Mouse (Mus musculus): ENCODE results near the gene Pdzd2.

Pdzd2 gene

GRCm38 (mm10) chr15:12734221-12734620 is 5.5 kb downstream of the Pdzd2 start:
- DNase-seq (ENCODE audit: inconsistent age in 2 of 2, low spot score in 1 of 2) = no peak

DNA sequence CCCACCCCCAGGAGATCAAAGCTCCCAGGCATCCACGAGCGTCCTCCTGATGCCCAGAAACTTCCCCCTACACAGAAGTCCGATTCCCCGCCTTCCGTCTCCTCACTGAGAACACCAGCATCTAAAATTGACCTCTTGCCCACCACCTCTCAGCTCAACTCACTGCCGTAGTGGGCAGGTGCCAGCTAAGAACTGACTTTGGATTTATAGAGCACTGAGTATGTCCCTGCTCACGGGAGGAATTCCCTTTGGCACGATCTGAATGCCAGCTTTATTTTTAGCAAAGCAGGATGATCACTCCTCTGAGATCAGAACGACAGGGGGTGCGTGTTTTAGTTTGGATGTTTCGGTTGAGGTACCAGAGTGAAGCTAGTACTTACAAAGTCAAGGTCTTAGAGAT is 7.1 kb downstream of the Pdzd2 start:
- no peak for DNase-seq (ENCODE audit: inconsistent age in 2 of 2, low spot score in 1 of 2)

DNA sequence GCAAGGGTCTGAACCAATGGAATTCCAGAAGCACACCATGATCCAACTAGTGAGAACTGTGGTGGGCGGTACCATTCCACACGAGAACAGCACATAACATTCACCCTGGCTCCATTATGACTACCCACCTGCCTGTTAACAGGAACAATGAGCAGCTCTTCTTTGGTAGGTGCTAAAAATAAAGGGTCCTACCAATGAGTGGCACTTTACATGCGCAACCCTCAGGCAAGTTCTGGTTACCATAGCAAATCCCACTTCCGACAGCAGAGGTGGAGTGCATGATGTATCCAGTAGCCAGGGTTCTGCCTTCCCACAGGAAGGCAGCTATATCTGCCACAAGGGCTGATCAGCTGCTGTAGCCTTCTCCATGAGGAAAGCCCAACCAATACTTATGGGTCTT is 11.3 kb downstream of the Pdzd2 start:
- DNase-seq (ENCODE audit: inconsistent age in 2 of 2, low spot score in 1 of 2) = no peak

DNA sequence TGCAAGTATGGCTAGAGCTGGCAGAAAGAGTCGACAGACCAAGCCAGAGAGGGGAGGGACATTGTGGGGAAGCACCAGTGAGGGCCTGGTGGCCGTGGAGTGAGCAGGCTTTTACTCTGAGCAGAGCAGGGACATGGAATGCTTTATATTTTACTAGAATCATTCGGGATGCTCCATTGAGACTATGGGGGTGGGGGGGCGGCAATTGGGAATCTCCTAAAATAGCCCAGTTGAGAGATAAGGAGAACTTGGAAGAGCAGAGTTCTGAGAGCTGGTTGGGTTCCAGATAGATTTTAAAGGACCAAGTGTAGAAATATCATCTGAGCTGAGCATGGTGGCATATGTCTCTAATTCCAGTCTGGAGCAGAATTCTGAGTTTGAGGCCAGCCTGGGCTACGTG is 14.5 kb downstream of the Pdzd2 start:
- DNase-seq (ENCODE audit: inconsistent age in 2 of 2, low spot score in 1 of 2) = no peak

GRCm38 (mm10) chr15:12721684-12722500 is 17.8 kb downstream of the Pdzd2 start:
- no peak for DNase-seq (ENCODE audit: inconsistent age in 2 of 2, low spot score in 1 of 2)

GRCm38 (mm10) chr15:12718819-12719218 is 20.9 kb downstream of the Pdzd2 start:
- DNase-seq (ENCODE audit: inconsistent age in 2 of 2, low spot score in 1 of 2) = no peak

DNA sequence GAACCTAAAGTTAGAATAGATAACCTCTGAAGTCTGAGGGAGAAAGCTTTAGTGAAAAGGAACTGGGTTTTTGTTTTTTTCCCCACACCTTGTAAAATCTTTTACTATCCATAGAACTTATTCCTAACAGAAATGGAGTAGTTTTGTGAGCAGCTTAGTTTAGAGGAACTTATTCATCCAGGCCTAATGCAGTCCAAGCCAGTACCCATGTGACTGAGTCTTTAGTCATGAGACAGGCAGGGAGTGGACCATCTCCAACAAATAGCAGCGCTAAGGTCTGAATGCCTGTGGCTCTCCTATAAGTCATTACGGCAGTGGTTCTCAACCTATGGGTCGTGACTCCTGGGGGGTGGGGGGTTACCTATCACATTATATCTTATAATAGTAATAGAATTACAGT is 22.3 kb downstream of the Pdzd2 start:
- peak in 1 of 2 experiments; percentile 55 for DNase-seq (ENCODE audit: inconsistent age in 2 of 2, low spot score in 1 of 2)

DNA sequence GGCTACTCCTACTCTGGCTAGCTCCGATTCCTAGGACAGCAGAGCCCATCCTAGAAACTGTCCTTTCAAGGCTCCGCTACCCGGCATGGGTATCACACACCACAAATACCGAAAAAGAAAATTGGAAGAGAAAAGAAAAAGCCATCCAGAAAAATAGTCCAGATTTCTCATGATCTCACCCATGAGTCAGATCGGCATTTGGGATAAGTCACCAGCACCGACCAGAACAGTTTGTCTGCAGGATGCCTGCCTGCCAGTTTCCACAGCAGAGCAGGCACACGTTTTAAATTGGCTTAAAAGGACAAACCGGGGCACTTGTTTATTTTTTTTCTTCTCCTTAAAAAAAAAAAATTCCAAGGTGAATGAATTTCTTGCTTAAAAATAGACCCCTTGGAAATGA is 22.8 kb downstream of the Pdzd2 start:
- DNase-seq (ENCODE audit: inconsistent age in 2 of 2, low spot score in 1 of 2) = peak in 1 of 2 experiments; percentile 65

- DNase-seq (ENCODE audit: inconsistent age in 2 of 2, low spot score in 1 of 2) = no peak
Observed at GRCm38 (mm10) chr15:12714322-12714721, 25.4 kb downstream of the Pdzd2 start.

- no peak for DNase-seq (ENCODE audit: inconsistent age in 2 of 2, low spot score in 1 of 2)
Observed at GRCm38 (mm10) chr15:12713216-12713615, 26.5 kb downstream of the Pdzd2 start.

DNA sequence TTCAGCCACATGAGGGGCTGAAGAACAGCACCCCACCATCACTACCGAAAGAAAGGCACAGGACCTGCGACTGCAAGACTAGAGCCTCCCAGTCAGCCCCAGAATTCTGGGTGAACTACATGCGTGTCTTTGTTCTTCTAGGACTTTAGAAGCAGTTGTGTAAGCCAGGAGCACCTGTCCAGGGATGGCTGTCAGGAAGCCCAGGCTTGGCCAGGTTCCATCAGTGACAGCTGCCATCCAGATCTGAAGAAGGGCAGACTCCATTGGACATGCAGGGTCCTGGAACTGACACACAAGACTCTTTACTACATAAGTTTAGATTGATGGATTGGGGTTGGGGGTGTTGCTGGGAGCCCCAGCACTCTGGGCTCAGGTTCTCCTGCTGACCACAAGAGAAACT is 29.7 kb downstream of the Pdzd2 start:
- no peak for DNase-seq (ENCODE audit: inconsistent age in 2 of 2, low spot score in 1 of 2)

GRCm38 (mm10) chr15:12708297-12708696 is 31.4 kb downstream of the Pdzd2 start:
- DNase-seq (ENCODE audit: inconsistent age in 2 of 2, low spot score in 1 of 2) = no peak

- DNase-seq (ENCODE audit: inconsistent age in 2 of 2, low spot score in 1 of 2) = no peak
Observed at GRCm38 (mm10) chr15:12706902-12707301, 32.8 kb downstream of the Pdzd2 start.

GRCm38 (mm10) chr15:12700367-12700766 is 39.4 kb downstream of the Pdzd2 start:
- DNase-seq (ENCODE audit: inconsistent age in 2 of 2, low spot score in 1 of 2) = peak; percentile 84 to 85

DNA sequence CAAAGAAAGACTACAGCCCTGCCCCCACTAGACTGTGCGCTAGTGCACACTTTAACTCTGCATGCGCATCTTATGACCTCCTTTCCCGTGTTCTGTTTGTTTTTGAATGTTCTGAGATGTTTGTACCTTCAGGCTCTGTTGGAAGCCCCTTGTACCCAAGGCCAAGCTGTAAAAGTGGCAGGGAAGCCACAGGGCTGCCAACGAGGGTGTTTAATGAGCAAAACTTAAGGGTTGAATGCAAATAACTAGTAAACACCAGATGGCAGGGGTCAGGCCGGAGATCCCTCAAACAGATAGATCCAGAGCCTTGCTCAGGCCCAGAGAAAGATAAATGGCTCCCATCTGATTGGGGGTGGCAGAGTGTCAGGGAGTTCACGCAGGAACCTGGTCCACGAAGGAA is 42.0 kb downstream of the Pdzd2 start:
- DNase-seq (ENCODE audit: inconsistent age in 2 of 2, low spot score in 1 of 2) = no peak

- no peak for DNase-seq (ENCODE audit: inconsistent age in 2 of 2, low spot score in 1 of 2)
Observed at GRCm38 (mm10) chr15:12696889-12697288, 42.8 kb downstream of the Pdzd2 start.

DNA sequence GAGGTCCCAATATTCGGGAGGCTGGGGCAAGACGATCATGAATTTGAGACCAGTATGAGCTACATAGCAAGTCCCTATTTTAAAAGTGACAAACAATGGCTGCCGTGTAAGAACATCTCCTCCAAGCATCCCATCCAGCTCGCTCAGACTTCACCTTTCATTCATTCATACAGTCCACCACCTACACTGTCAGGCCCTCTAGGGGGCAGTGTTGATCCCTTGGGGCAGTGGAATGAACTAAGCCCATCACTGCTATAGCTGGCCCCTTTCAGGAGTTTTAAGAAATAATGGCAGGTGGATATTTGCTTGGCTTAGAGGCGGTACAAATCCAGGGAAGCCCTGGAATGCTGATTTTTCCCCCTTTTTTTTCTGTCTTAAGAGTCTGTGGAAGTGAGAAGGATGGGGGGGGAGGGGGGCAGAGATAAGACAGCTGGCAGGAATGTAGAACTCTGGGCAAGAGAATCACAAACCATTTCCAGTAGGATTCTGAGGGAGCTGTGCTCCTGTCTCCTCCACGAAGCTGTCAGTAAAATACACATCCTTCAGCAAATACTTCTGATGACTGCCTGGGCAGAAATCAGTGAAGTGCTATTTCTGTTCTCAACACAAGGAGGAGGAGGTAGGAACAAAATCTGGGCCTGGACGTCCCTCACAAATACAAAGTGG is 49.9 kb downstream of the Pdzd2 start:
- DNase-seq (ENCODE audit: inconsistent age in 2 of 2, low spot score in 1 of 2) = peak; percentile 35 to 61

- no peak for DNase-seq (ENCODE audit: inconsistent age in 2 of 2, low spot score in 1 of 2)
Observed at GRCm38 (mm10) chr15:12682549-12682948, 57.2 kb downstream of the Pdzd2 start.

DNA sequence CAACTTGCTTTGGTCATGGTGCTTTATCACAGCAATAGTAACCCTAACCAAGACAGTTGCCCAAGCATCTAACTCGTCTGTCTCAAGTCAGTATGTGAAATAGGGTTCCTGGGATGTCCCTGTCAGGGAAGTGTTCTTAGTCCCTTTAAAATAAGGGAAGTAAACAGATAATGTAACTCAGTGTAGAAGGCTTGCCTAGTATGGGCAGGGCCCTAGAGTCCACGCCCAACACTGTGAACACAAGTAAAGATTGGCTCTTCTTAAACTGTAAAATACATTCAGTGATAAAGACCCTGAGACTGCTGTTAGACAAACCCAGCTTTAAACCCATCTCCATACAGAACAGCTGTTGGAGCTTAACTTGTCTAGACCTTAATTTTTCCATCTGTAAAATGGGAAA is 57.8 kb downstream of the Pdzd2 start:
- no peak for DNase-seq (ENCODE audit: inconsistent age in 2 of 2, low spot score in 1 of 2)

DNA sequence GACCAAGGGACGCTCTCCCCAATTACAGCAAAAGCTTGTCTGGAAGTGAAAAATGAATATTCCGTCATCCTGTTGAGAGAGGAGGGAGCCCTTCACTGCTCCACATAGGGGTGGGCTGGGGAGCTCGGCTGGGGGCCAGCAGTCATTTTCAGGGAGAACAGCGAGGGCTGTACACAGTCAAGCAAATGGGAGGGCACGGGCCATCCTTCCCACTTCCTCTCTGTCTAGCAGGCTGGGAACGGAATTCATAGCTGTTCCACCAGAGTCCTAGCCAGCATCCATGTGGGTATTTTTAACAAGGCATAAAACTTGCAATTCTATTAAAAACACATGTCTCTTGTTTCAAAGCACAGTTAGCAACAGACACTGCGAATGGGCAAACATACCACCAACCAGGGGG is 59.0 kb downstream of the Pdzd2 start:
- DNase-seq (ENCODE audit: inconsistent age in 2 of 2, low spot score in 1 of 2) = no peak

DNA sequence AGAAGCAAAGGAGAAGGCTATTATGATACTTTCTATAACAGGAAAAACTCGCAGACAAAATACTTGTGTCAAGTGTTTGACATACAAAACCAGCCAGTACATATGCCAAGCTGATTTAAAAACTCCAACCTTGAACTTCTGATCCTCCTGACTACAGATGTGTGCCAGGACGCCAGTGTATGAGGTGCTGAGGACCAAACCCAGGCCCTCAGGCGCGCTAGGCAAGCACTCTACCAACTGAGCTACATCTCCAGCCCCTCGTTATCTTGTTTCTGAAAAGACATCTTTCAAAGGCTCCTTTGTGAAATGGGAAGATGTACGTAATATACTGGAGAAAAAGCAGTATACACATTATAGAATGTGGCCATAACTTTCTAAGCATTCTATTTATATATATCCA is 59.7 kb downstream of the Pdzd2 start:
- DNase-seq (ENCODE audit: inconsistent age in 2 of 2, low spot score in 1 of 2) = no peak

DNA sequence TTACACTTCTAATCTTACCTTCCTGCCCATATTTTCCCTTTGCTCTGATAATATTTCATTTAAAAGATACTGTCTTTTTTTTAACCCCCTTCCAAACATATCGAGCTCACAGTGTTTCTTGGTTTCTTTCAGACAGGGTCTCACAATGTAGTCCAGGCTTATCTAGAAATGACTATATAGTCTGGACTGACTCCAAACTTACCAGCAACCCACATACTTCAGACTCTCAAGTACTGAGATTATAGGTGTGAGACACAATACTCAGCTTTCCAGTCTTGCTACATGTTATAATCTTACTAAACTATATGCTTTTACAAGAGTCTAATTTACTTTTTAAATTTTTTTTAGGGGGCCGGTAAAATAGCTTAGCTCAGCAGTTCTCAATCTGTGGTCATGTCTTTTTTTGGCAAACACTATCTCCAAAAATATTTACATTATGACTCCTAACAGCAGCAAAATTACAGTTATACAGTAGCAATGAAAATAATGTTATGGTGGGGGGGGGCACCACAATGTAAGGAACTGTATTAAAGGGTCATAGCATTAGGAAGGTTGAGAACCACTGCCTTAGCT is 61.1 kb downstream of the Pdzd2 start:
- DNase-seq (ENCODE audit: inconsistent age in 2 of 2, low spot score in 1 of 2) = no peak

All from adrenal gland, adult (tissue).